Mouse (Mus musculus) small intestine, adult 2 months (tissue): ENCODE data around the gene Arsb.

Experiments used
- CTCF ChIP-seq: fragments of 200-500 bp; IDR thresholded peaks from 2 replicates; pipeline ENCODE4 v1.5.1; 2012; ENCODE audit warnings: low read depth, mild to moderate bottlenecking, control low read depth, inconsistent platforms, low read length, moderate library complexity, mixed read lengths; ENCODE audit not compliant: insufficient replicate concordance, insufficient read length; ENCODE audit errors: extremely low read depth
- POLR2A ChIP-seq: fragments of 200-500 bp; IDR thresholded peaks from 2 replicates; pipeline ENCODE4 v1.6.1; 2012; ENCODE audit warnings: low read depth, mild to moderate bottlenecking, control low read depth, inconsistent platforms, low read length, moderate library complexity

GRCm38 (mm10) chr13:93756674-93757073 is 14.8 kb upstream of the Arsb start:
- TF ChIP-seq CTCF (no peak), POLR2A (no peak)
